Mouse (Mus musculus): ENCODE measurements around the gene Ggt7. TPM values are rescaled to one million over a fixed set of nuclear protein-coding genes. Genes with fewer than 3 reads are reported as not detected.

Gene Ggt7
- 1.1 and 1.4 TPM in 2 replicates for polyA plus RNA-seq (2011; ENCODE audit: insufficient read depth, insufficient read length, low read depth, missing spikeins)

- peak; percentile 70 for TF ChIP-seq CTCF (IDR thresholded peaks at IDR 0.05; ENCODE audit: low read depth, low read length)
- TF ChIP-seq EP300 (IDR thresholded peaks at IDR 0.05; ENCODE audit: insufficient read depth, low read depth, low read length), result no peak
- Histone ChIP-seq H3K4me3 (ENCODE audit: low read depth, low read length) (peak within 1 kb of the TSS; percentile 73), H3K4me1 (ENCODE audit: control insufficient read depth, insufficient read depth, low read length) (no peaks in the 10 kb centered on the region), H3K9me3 (replicated peaks; ENCODE audit: control insufficient read depth, insufficient read depth, low read length, poor library complexity, severe bottlenecking) (no peaks in the 10 kb centered on the region), H3K9ac (ENCODE audit: low read depth, poor library complexity, severe bottlenecking) (peak within 1 kb of the TSS; percentile 8; the same call in 1 of the 2 replicates), H3K27ac (ENCODE audit: insufficient read depth, low read length) (no peak within 1 kb of the TSS), H3K27me3 (ENCODE audit: control insufficient read depth, insufficient read depth, low read length, poor library complexity, severe bottlenecking) (no peaks in the 10 kb centered on the region), H3K36me3 (ENCODE audit: control insufficient read depth, insufficient read depth, low read length, poor library complexity, severe bottlenecking) (no peaks in the 10 kb centered on the region)
Measured at GRCm38 (mm10) chr2:155517455-155518423, at the start of gene Ggt7, which contains the start of gene Acss2. Ggt7 (minus strand) TSS chr2:155518237. Acss2 (plus strand) TSS chr2:155517948.

DNA sequence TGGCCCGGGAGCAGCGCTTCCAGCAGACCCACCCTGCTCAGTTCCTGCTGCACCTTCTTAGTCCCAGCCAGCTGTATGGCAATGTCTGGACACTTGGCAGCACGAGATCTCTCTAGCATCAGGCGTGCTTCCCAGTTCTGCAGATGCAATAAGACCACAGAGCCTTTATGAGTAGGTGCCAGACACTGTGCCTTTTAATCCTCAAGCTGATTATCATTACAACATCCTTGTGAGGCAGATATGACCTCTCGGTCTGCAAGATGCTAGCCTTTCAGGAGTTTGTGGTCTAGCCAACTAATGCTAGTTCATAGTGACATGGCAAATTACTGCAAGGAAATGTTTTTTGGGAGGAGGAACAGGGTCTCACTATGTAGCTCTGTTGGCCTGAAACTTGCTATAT lies 49.7 kb upstream of the Ggt7 start:
- H3K9me3 ChIP-seq (replicated peaks; ENCODE audit: control insufficient read depth, insufficient read depth, low read length, poor library complexity, severe bottlenecking), result no peaks in the 10 kb centered on the region
- no peak overlapping the region for H3K9ac ChIP-seq (ENCODE audit: low read depth, poor library complexity, severe bottlenecking)
- H3K4me3 ChIP-seq (ENCODE audit: low read depth, low read length), result no peak overlapping the region
- H3K27me3 ChIP-seq (ENCODE audit: control insufficient read depth, insufficient read depth, low read length, poor library complexity, severe bottlenecking), result no peaks in the 10 kb centered on the region
- H3K4me1 ChIP-seq (ENCODE audit: control insufficient read depth, insufficient read depth, low read length), result no peaks in the 10 kb centered on the region
- H3K27ac ChIP-seq (ENCODE audit: insufficient read depth, low read length), result no peak overlapping the region
- no peaks in the 10 kb centered on the region for H3K36me3 ChIP-seq (ENCODE audit: control insufficient read depth, insufficient read depth, low read length, poor library complexity, severe bottlenecking)
- TF ChIP-seq POLR2A (IDR thresholded peaks at IDR 0.05; ENCODE audit: insufficient read depth, low read length), result no peak
- TF ChIP-seq EP300 (IDR thresholded peaks at IDR 0.05; ENCODE audit: insufficient read depth, low read depth, low read length), result no peak
- no peak for TF ChIP-seq CTCF (IDR thresholded peaks at IDR 0.05; ENCODE audit: low read depth, low read length)

- no peak overlapping the region for H3K27ac ChIP-seq (ENCODE audit: insufficient read depth, low read length)
- TF ChIP-seq POLR2A (IDR thresholded peaks at IDR 0.05; ENCODE audit: insufficient read depth, low read length) (no peak), EP300 (IDR thresholded peaks at IDR 0.05; ENCODE audit: insufficient read depth, low read depth, low read length) (no peak), CTCF (IDR thresholded peaks at IDR 0.05; ENCODE audit: low read depth, low read length) (no peak)
- no peak overlapping the region for H3K4me3 ChIP-seq (ENCODE audit: low read depth, low read length)
- no peak overlapping the region for H3K9ac ChIP-seq (ENCODE audit: low read depth, poor library complexity, severe bottlenecking)
- H3K4me1 ChIP-seq (ENCODE audit: control insufficient read depth, insufficient read depth, low read length), result no peaks in the 10 kb centered on the region
- H3K9me3 ChIP-seq (replicated peaks; ENCODE audit: control insufficient read depth, insufficient read depth, low read length, poor library complexity, severe bottlenecking), result no peaks in the 10 kb centered on the region
- H3K36me3 ChIP-seq (ENCODE audit: control insufficient read depth, insufficient read depth, low read length, poor library complexity, severe bottlenecking), result no peaks in the 10 kb centered on the region
- no peaks in the 10 kb centered on the region; the same call in 1 of the 2 replicates for H3K27me3 ChIP-seq (ENCODE audit: control insufficient read depth, insufficient read depth, low read length, poor library complexity, severe bottlenecking)
Measured at GRCm38 (mm10) chr2:155562934-155563333, 44.9 kb upstream of the Ggt7 start.

DNA sequence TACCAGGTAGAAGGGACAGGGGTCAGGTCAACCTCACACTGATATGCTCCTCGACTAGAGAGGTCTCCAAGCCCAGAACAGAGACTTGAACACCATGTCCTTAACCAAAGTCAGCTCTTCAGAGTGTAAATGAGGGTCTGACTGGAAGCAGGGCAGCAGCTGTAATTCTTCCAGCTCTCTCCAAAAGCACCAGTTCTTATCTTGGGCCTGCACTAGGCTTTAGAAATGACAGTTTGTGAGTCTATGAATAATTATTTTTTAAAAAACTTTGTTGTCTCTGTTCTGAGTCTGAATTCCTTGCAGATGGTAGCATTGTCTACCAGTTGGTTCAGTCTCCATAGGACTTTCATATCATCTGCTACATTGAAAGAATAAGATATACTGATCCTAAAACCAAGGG lies 44.2 kb upstream of the Ggt7 start:
- Histone ChIP-seq H3K4me1 (ENCODE audit: control insufficient read depth, insufficient read depth, low read length) (no peaks in the 10 kb centered on the region), H3K27me3 (ENCODE audit: control insufficient read depth, insufficient read depth, low read length, poor library complexity, severe bottlenecking) (no peaks in the 10 kb centered on the region; the same call in 1 of the 2 replicates), H3K9me3 (replicated peaks; ENCODE audit: control insufficient read depth, insufficient read depth, low read length, poor library complexity, severe bottlenecking) (no peaks in the 10 kb centered on the region), H3K27ac (ENCODE audit: insufficient read depth, low read length) (no peak overlapping the region), H3K4me3 (ENCODE audit: low read depth, low read length) (no peak overlapping the region), H3K9ac (ENCODE audit: low read depth, poor library complexity, severe bottlenecking) (no peak overlapping the region), H3K36me3 (ENCODE audit: control insufficient read depth, insufficient read depth, low read length, poor library complexity, severe bottlenecking) (no peaks in the 10 kb centered on the region)
- TF ChIP-seq CTCF (IDR thresholded peaks at IDR 0.05; ENCODE audit: low read depth, low read length) (no peak), EP300 (IDR thresholded peaks at IDR 0.05; ENCODE audit: insufficient read depth, low read depth, low read length) (no peak), POLR2A (IDR thresholded peaks at IDR 0.05; ENCODE audit: insufficient read depth, low read length) (no peak)

DNA sequence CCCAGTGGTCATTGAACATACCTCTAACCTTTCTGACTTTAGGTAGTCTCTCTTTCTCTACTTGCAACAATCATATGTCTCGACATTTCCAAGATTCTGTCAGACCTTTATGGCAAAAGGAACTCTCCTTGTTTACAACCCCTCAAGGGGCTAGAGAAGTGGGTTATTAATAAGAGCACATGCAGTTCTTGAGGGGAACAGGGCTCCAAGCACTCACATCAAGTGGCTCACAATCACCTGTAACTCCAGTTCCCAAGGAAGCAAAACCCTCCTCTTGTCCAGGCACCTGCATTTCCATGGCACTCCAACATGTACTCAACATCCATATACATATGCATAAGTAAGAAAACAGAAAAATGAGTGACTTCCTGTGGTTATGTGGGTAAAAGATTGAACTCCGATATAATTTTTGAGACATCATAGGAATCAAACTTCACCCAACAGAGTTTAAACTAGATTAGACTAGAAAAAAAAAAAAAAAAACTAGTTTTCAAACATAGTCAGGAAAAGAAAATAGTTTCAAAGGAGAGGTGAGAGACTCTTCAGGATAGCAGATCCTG lies 36.5 kb upstream of the Ggt7 start:
- Histone ChIP-seq H3K4me1 (ENCODE audit: control insufficient read depth, insufficient read depth, low read length) (no peaks in the 10 kb centered on the region), H3K9ac (ENCODE audit: low read depth, poor library complexity, severe bottlenecking) (no peak overlapping the region), H3K4me3 (ENCODE audit: low read depth, low read length) (no peak overlapping the region), H3K36me3 (ENCODE audit: control insufficient read depth, insufficient read depth, low read length, poor library complexity, severe bottlenecking) (no peaks in the 10 kb centered on the region), H3K9me3 (replicated peaks; ENCODE audit: control insufficient read depth, insufficient read depth, low read length, poor library complexity, severe bottlenecking) (no peaks in the 10 kb centered on the region), H3K27ac (ENCODE audit: insufficient read depth, low read length) (no peak overlapping the region), H3K27me3 (ENCODE audit: control insufficient read depth, insufficient read depth, low read length, poor library complexity, severe bottlenecking) (no peaks in the 10 kb centered on the region)
- TF ChIP-seq EP300 (IDR thresholded peaks at IDR 0.05; ENCODE audit: insufficient read depth, low read depth, low read length), result no peak
- TF ChIP-seq CTCF (IDR thresholded peaks at IDR 0.05; ENCODE audit: low read depth, low read length), result no peak
- TF ChIP-seq POLR2A (IDR thresholded peaks at IDR 0.05; ENCODE audit: insufficient read depth, low read length), result no peak

DNA sequence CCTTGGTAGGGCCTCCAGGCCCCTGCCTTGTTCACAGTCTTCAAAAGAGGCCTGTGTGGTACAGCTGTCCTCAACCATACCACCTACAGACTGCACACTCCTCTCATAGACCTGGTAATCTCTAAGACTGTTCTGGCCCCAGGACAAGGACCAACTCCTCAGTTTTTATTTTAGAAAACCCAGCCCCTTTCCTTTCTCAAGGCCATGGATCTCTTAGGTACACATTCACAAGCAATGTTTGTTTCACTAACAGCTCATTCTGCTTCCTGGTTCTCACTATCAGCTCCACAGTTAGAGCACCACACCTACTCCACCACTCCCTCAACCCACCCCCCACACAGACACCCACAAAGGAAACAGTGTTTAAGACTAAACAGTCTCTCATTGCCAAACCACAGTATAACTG lies 34.9 kb upstream of the Ggt7 start:
- Histone ChIP-seq H3K27me3 (ENCODE audit: control insufficient read depth, insufficient read depth, low read length, poor library complexity, severe bottlenecking) (no peaks in the 10 kb centered on the region), H3K27ac (ENCODE audit: insufficient read depth, low read length) (no peak overlapping the region), H3K9ac (ENCODE audit: low read depth, poor library complexity, severe bottlenecking) (no peak overlapping the region), H3K36me3 (ENCODE audit: control insufficient read depth, insufficient read depth, low read length, poor library complexity, severe bottlenecking) (no peaks in the 10 kb centered on the region), H3K4me1 (ENCODE audit: control insufficient read depth, insufficient read depth, low read length) (no peaks in the 10 kb centered on the region), H3K4me3 (ENCODE audit: low read depth, low read length) (no peak overlapping the region), H3K9me3 (replicated peaks; ENCODE audit: control insufficient read depth, insufficient read depth, low read length, poor library complexity, severe bottlenecking) (no peaks in the 10 kb centered on the region)
- TF ChIP-seq EP300 (IDR thresholded peaks at IDR 0.05; ENCODE audit: insufficient read depth, low read depth, low read length), result no peak
- no peak for TF ChIP-seq POLR2A (IDR thresholded peaks at IDR 0.05; ENCODE audit: insufficient read depth, low read length)
- TF ChIP-seq CTCF (IDR thresholded peaks at IDR 0.05; ENCODE audit: low read depth, low read length), result no peak
